Mouse (Mus musculus): ENCODE data around the gene Bex2.
A peak's percentile ranks its signal among the peaks of the same experiment; 100 is the strongest.
"Not testable (repeated sequence)": the region's sequence is repeated elsewhere in the genome, so short reads cannot be mapped to it uniquely, and the experiment has no call there.

Bex2 gene

GRCm38 (mm10) chrX:136068020-136068419 lies at the start of gene Bex2:
Gene Bex2, minus strand, starts transcription at chrX:136068236.
- DNase-seq (ENCODE audit: low spot score in 2 of 2), result peak; percentile 3 to 33

GRCm38 (mm10) chrX:136115419-136115961 lies 47.5 kb upstream of the Bex2 start:
- DNase-seq (ENCODE audit: low spot score in 2 of 2), result peak; percentile 45 to 83

- no peak for DNase-seq (ENCODE audit: low spot score in 2 of 2)
Measured at GRCm38 (mm10) chrX:136115015-136115414, 47.0 kb upstream of the Bex2 start.

GRCm38 (mm10) chrX:136107942-136108341 lies 39.9 kb upstream of the Bex2 start:
- DNase-seq (ENCODE audit: low spot score in 2 of 2), result peak in 1 of 2 experiments; percentile 44

- DNase-seq (ENCODE audit: low spot score in 2 of 2), result no peak
Measured at GRCm38 (mm10) chrX:136104724-136105088, 36.7 kb upstream of the Bex2 start.

- DNase-seq (ENCODE audit: low spot score in 2 of 2), result no peak
Measured at GRCm38 (mm10) chrX:136104046-136104723, 36.1 kb upstream of the Bex2 start.

GRCm38 (mm10) chrX:136094421-136094820 lies 26.4 kb upstream of the Bex2 start:
- DNase-seq (ENCODE audit: low spot score in 2 of 2), result no peak

- DNase-seq (ENCODE audit: low spot score in 2 of 2), result no peak
Measured at GRCm38 (mm10) chrX:136092497-136093279, 24.7 kb upstream of the Bex2 start.

GRCm38 (mm10) chrX:136085155-136085554 lies 17.1 kb upstream of the Bex2 start, which contains the start of gene Nxf3:
Gene Nxf3, minus strand, starts transcription at chrX:136085255.
- no peak for DNase-seq (ENCODE audit: low spot score in 2 of 2)

GRCm38 (mm10) chrX:136067201-136067991 lies 640 bp downstream of the Bex2 start:
- not testable (repeated sequence) for DNase-seq (ENCODE audit: low spot score in 2 of 2)

GRCm38 (mm10) chrX:136060698-136061097 lies 7.3 kb downstream of the Bex2 start:
- DNase-seq (ENCODE audit: low spot score in 2 of 2), result no peak

- DNase-seq (ENCODE audit: low spot score in 2 of 2), result no peak
Measured at GRCm38 (mm10) chrX:136051219-136051618, 16.8 kb downstream of the Bex2 start.

- peak in 1 of 2 experiments; percentile 55 for DNase-seq (ENCODE audit: low spot score in 2 of 2)
Measured at GRCm38 (mm10) chrX:136047528-136047927, 20.5 kb downstream of the Bex2 start.

GRCm38 (mm10) chrX:136043726-136044125 lies 24.3 kb downstream of the Bex2 start:
- DNase-seq (ENCODE audit: low spot score in 2 of 2), result no peak

GRCm38 (mm10) chrX:136032799-136033763 lies 35.0 kb downstream of the Bex2 start, which contains the start of gene Arxes1:
Gene Arxes1, plus strand, starts transcription at chrX:136033367.
- peak; percentile 6 to 14 for DNase-seq (ENCODE audit: low spot score in 2 of 2)

GRCm38 (mm10) chrX:136030331-136030730 lies 37.7 kb downstream of the Bex2 start:
- DNase-seq (ENCODE audit: low spot score in 2 of 2), result no peak
